Mouse (Mus musculus) brain, embryonic 14.5 days (tissue): ENCODE measurements around the gene Ehd1.

ENCODE experiments used
- CTCF ChIP-seq: fragments of 200-500 bp; IDR thresholded peaks from 2 replicates; pipeline ENCODE4 v1.5.1; 2012; ENCODE audit warnings: inconsistent platforms, mild to moderate bottlenecking, moderate library complexity, borderline replicate concordance; ENCODE audit not compliant: insufficient read depth, insufficient read length; ENCODE audit errors: extremely low read depth
- POLR2A ChIP-seq: fragments of 200-500 bp; IDR thresholded peaks from 2 replicates; pipeline ENCODE4 v1.6.1; 2012; ENCODE audit warnings: mild to moderate bottlenecking, inconsistent platforms, borderline replicate concordance; ENCODE audit not compliant: poor library complexity, insufficient read depth, insufficient read length, severe bottlenecking; ENCODE audit errors: extremely low read depth

GRCm38 (mm10) chr19:6338716-6339115 lies 62.2 kb downstream of the Ehd1 start:
- TF ChIP-seq CTCF (no peak), POLR2A (no peak)
